ENCODE assay signal across 26 mouse cellular contexts in the genomic region with DNA sequence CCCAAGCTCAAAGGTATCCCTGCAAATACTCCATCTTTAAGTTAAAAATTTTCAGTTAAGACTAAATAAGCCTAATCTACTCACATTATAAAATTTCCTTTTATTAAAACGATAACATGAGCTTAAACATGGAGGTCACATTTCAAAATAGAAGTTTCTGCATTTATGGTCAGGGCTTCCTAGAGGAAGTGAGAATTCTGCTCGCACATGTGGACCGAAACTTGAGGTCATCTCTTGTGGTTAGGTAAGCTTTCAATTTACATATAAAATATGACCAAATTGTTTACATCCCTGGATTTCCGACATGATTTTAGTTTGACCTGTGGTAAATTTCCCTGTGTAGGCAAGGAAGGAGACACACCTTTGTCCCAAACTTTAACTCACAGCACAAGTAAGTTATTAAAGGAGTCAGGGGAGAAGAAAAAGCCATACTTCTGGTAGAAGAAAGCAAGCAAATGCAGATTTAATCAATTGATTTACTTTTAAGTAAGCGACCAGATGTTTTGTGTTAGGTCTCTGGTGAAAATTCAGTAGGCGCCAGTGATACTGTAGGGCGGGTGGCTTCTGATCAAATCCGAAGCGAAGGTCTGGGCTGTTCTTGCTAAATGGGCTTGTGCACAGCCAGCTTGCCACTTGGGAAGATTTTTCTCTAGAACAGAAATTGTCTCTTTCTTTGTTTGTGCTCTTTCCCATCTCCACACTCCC.
DNase-seq lines count a peak whose midpoint lies in the region; ATAC-seq and TF ChIP-seq lines count a peak whose summit lies in the region.
"Had no signal": no experiment of that assay in that cellular context is flagged by ENCODE, and none has a peak within 500 bp of the region (broad histone marks: within the 10 kb centered on the region; RNA-seq: fewer than 3 reads in every experiment).

No protein-coding gene starts in this region.

- H3K4me2 ChIP-seq in CH12.LX (ENCODE audit: insufficient read depth, low read depth, poor library complexity, severe bottlenecking), result peak overlapping the region; percentile 67
- H3K4me2 ChIP-seq: hindbrain, embryonic 15.5 days; liver, embryonic 11.5 days; neural tube, embryonic 15.5 days; stomach, embryonic 15.5 days had no signal

- H3K9me3 ChIP-seq in CH12.LX (replicated peaks; ENCODE audit: low read length), result no peaks in the 10 kb centered on the region
- H3K9me3 ChIP-seq: forebrain, embryonic 10.5 days; heart, embryonic 10.5 days; hindbrain, embryonic 15.5 days; neural tube, embryonic 15.5 days; stomach, embryonic 15.5 days had no signal

- no peak overlapping the region for H3K9ac ChIP-seq in CH12.LX (ENCODE audit: insufficient read depth, low read depth)
- H3K9ac ChIP-seq: forebrain, postnatal 0 days; hindbrain, embryonic 15.5 days; liver, postnatal 0 days; neural tube, embryonic 15.5 days; stomach, embryonic 15.5 days had no signal

- H3K27ac ChIP-seq in CH12.LX (ENCODE audit: insufficient read depth, low read depth), result no peak overlapping the region
- H3K27ac ChIP-seq: forebrain, embryonic 10.5 days; heart, embryonic 10.5 days; hindbrain, embryonic 15.5 days; kidney, postnatal 0 days; left cerebral cortex, adult 2 months; neural tube, embryonic 15.5 days; stomach, embryonic 15.5 days had no signal

- H3K4me3 ChIP-seq in CH12.LX (replicated peaks in 1 of 3; ENCODE audit: low read depth in 2 of 3, low read length in 2 of 3, poor library complexity in 1 of 3), result no peak overlapping the region
- H3K4me3 ChIP-seq: forebrain, embryonic 10.5 days; heart, embryonic 10.5 days; hindbrain, embryonic 15.5 days; left cerebral cortex, adult 2 months; neural tube, embryonic 15.5 days; stomach, embryonic 15.5 days had no signal

- in situ Hi-C loops in CH12.LX (cut with MboI; ENCODE audit: low pct_ligation_motif_present, low pct_unique_long_range_greater_than_20kb, low sequenced_read_pairs), result no loop called here

- H3K36me3 ChIP-seq in CH12.LX (replicated peaks in 1 of 2; ENCODE audit: control insufficient read depth in 1 of 2, insufficient read depth in 1 of 2, low read length in 1 of 2), result no peaks in the 10 kb centered on the region
- H3K36me3 ChIP-seq: forebrain, embryonic 10.5 days; heart, embryonic 10.5 days; hindbrain, embryonic 15.5 days; neural tube, embryonic 15.5 days; stomach, embryonic 15.5 days had no signal

- TF ChIP-seq EP300 in CH12.LX (IDR thresholded peaks at IDR 0.05; ENCODE audit: low read length), result peak; percentile 82

- peak; percentile 41 for DNase-seq in heart, adult 11 months
- no peak for DNase-seq in heart, postnatal 4 days
- peak; percentile 29 for DNase-seq in CH12.LX (ENCODE audit: extremely low read depth)
- DNase-seq in forelimb bud, embryonic 11.5 days (ENCODE audit: low read depth, low spot score), result peak; percentile 49
- no peak for DNase-seq in cerebellum, postnatal 4 days (ENCODE audit: low spot score in 2 of 2)
- no peak for DNase-seq in thymus, postnatal 36 days
- DNase-seq: adrenal gland, adult 2 months; B cell, adult 2 months; cerebellum, adult 18-20 months; cerebellum, postnatal 36 days; forebrain, postnatal 0 days; gastrocnemius, postnatal 36 days; kidney, adult 2 months; layer of hippocampus, adult 9-11 months; left cerebral cortex, postnatal 4 days; liver, postnatal 0 days; lung, postnatal 36 days had no signal

- no peaks in the 10 kb centered on the region for H3K79me2 ChIP-seq in CH12.LX (replicated peaks; ENCODE audit: control insufficient read depth, extremely low read depth, insufficient read depth, poor library complexity, severe bottlenecking)

- ATAC-seq in megakaryocyte progenitor cell, adult 5-6 weeks (replicated peaks; ENCODE audit: poor library complexity), result peak; percentile 85
- ATAC-seq: forebrain, postnatal 0 days; liver, postnatal 0 days had no signal

- TF ChIP-seq POLR2A in CH12.LX (IDR thresholded peaks at IDR 0.05; ENCODE audit: low read depth, low read length), result no peak

- no peak for TF ChIP-seq CTCF in CH12.LX (conservative IDR thresholded peaks at IDR 0.05 in 1 of 2, IDR thresholded peaks at IDR 0.05 in 1 of 2; ENCODE audit: low read depth in 2 of 2, low read length in 2 of 2)

- no peaks in the 10 kb centered on the region for H3K27me3 ChIP-seq in CH12.LX (replicated peaks)
- H3K27me3 ChIP-seq: hindbrain, embryonic 15.5 days; neural tube, embryonic 15.5 days; stomach, embryonic 15.5 days had no signal

- dilution Hi-C loops in CH12.LX (cut with MboI; ENCODE audit: extremely low pct_ligation_motif_present, extremely low pct_unique_long_range_greater_than_20kb, low sequenced_read_pairs), result no loop called here

- TF ChIP-seq RAD21 in CH12.LX (IDR thresholded peaks at IDR 0.05; ENCODE audit: low read depth, low read length), result no peak

- peaks cover 7 to 9% of the 10 kb centered on the region in 2 experiments for H3K4me1 ChIP-seq in CH12.LX (ENCODE audit: control insufficient read depth in 1 of 2, insufficient read depth in 2 of 2)
- H3K4me1 ChIP-seq: forebrain, embryonic 10.5 days; hindbrain, embryonic 15.5 days; neural tube, embryonic 15.5 days; stomach, embryonic 15.5 days had no signal

TF ChIP-seq in CH12.LX, 34 proteins besides CTCF, POLR2A, EP300 and RAD21:
- TF ChIP-seq SIN3A (IDR thresholded peaks at IDR 0.05; ENCODE audit: low read length) (no peak), CHD2 (IDR thresholded peaks at IDR 0.05; ENCODE audit: low read length) (no peak), UBTF (IDR thresholded peaks at IDR 0.05; ENCODE audit: low read depth, low read length) (no peak), MAX (IDR thresholded peaks at IDR 0.05; ENCODE audit: low read length) (no peak; the same call in 1 of the 2 replicates), MXI1 (IDR thresholded peaks at IDR 0.05; ENCODE audit: low read depth, low read length) (no peak), MAFK (IDR thresholded peaks at IDR 0.05; ENCODE audit: insufficient replicate concordance, low read length) (0 out of 2 replicates have a peak, but pooled peaks have one; percentile 42), GABPA (IDR thresholded peaks at IDR 0.05; ENCODE audit: insufficient replicate concordance, low read depth, low read length) (no peak), MAZ (IDR thresholded peaks at IDR 0.05; ENCODE audit: low read depth, low read length) (no peak), USF1 (IDR thresholded peaks at IDR 0.05; ENCODE audit: low read depth, low read length) (no peak), JUND (conservative IDR thresholded peaks at IDR 0.05; ENCODE audit: low read depth, low read length) (peak; percentile 28; the same call in 1 of the 2 replicates), BHLHE40 (IDR thresholded peaks at IDR 0.05; ENCODE audit: low read depth, low read length) (peak; percentile 91), IRF4 (IDR thresholded peaks at IDR 0.05; ENCODE audit: low read depth, low read length) (peak; percentile 86), USF2 (conservative IDR thresholded peaks at IDR 0.05; ENCODE audit: low read depth, low read length) (no peak), CHD1 (IDR thresholded peaks at IDR 0.05; ENCODE audit: low read depth, low read length) (no peak), JUN (IDR thresholded peaks at IDR 0.05; ENCODE audit: insufficient read depth, low read depth, low read length) (peak; percentile 51), ZNF384 (IDR thresholded peaks at IDR 0.05; ENCODE audit: low read depth, low read length) (no peak), MYC (IDR thresholded peaks at IDR 0.05; ENCODE audit: low read depth, low read length) (peak; percentile 32; the same call in 1 of the 2 replicates), PAX5 (IDR thresholded peaks at IDR 0.05; ENCODE audit: low read length) (no peak), ETS1 (conservative IDR thresholded peaks at IDR 0.05; ENCODE audit: low read depth, low read length) (peak; percentile 60), NRF1 (IDR thresholded peaks at IDR 0.05; ENCODE audit: low read depth, low read length) (no peak)

Comparison
In these comparisons a context has a peak if more than half of its experiments do, and no peak if none do; other contexts are left out.
1. DNase-seq: peak in heart, adult 11 months (single experiment), CH12.LX (single experiment) and forelimb bud, embryonic 11.5 days (single experiment); none in heart, postnatal 4 days (single experiment), cerebellum, postnatal 4 days (0 of 2) and thymus, postnatal 36 days (0 of 2).